Mouse (Mus musculus) ES-E14 (cell line): ENCODE results near the gene Elfn2. TPM values are rescaled to one million over a fixed set of nuclear protein-coding genes. Genes with fewer than 3 reads are reported as not detected.

Source experiments
- DNase-seq: peaks from one replicate; pipeline ENCODE4 v3.0.0-alpha.2; 2013; ENCODE audit warnings: low read depth, low spot score
- H3K27ac ChIP-seq: 2 replicates; pipeline ENCODE4 v1.5.1; 2012; ENCODE audit warnings: low read depth, mild to moderate bottlenecking, low read length, moderate library complexity, mixed read lengths; ENCODE audit not compliant: poor library complexity, insufficient read depth, severe bottlenecking
- H3K36me3 ChIP-seq: 2 replicates; pipeline ENCODE4 v1.6.1; 2012; ENCODE audit warnings: mild to moderate bottlenecking, low read length, moderate library complexity, mixed read lengths; ENCODE audit not compliant: control insufficient read depth, poor library complexity, insufficient read depth, severe bottlenecking
- H3K4me1 ChIP-seq, 2 experiments: fragments of 150-350 bp in 1 of 2; sonication (generic) in 1 of 2; 2 replicates each; pipeline ENCODE4 v1.6.1; 2012; ENCODE audit warnings: low read length in 2 of 2, mild to moderate bottlenecking in 1 of 2, mixed read lengths in 1 of 2; ENCODE audit not compliant: control insufficient read depth in 2 of 2, insufficient read depth in 2 of 2, poor library complexity in 1 of 2
- H3K4me3 ChIP-seq, 2 experiments: fragments of 150-350 bp in 1 of 2; sonication (generic) in 1 of 2; 2 replicates each; pipeline ENCODE4 v1.5.1; 2012; ENCODE audit warnings: low read length in 2 of 2, low read depth in 1 of 2, mild to moderate bottlenecking in 1 of 2, mixed read lengths in 1 of 2; ENCODE audit not compliant: insufficient read depth in 1 of 2, poor library complexity in 1 of 2, severe bottlenecking in 1 of 2
- H3K9ac ChIP-seq: 2 replicates; pipeline ENCODE4 v1.6.1; 2012; ENCODE audit warnings: low read depth, mild to moderate bottlenecking, low read length, mixed read lengths; ENCODE audit not compliant: poor library complexity, insufficient read depth, severe bottlenecking
- H3K9me3 ChIP-seq: fragments of 150-350 bp; sonication (generic); 2 replicates; pipeline ENCODE4 v1.6.1; 2012; ENCODE audit warnings: low read depth, mild to moderate bottlenecking, low read length; ENCODE audit not compliant: control insufficient read depth, insufficient read depth
- CHD2 ChIP-seq: IDR thresholded peaks from 2 replicates; pipeline ENCODE4 v1.6.1; 2014; ENCODE audit warnings: mild to moderate bottlenecking, low read depth, low read length, inconsistent platforms
- HCFC1 ChIP-seq: IDR thresholded peaks from 2 replicates; pipeline ENCODE4 v1.6.1; 2012; ENCODE audit warnings: low read length, inconsistent platforms, borderline replicate concordance; ENCODE audit not compliant: insufficient read depth
- MAFK ChIP-seq: IDR thresholded peaks from 2 replicates; pipeline ENCODE4 v1.6.1; 2014; ENCODE audit warnings: mild to moderate bottlenecking, low read depth, low read length, inconsistent platforms; ENCODE audit not compliant: insufficient read depth
- ZC3H11A ChIP-seq: IDR thresholded peaks from 2 replicates; pipeline ENCODE4 v1.6.1; 2012; ENCODE audit warnings: low read depth, mild to moderate bottlenecking, inconsistent platforms, low read length, borderline replicate concordance
- ZNF384 ChIP-seq: IDR thresholded peaks from 2 replicates; pipeline ENCODE4 v1.6.1; 2012; ENCODE audit warnings: low read depth, low read length, inconsistent platforms
- in situ Hi-C, 2 experiments: fragments of 600-800 bp; cut with MboI; formaldehyde crosslinking; loops; one replicate each; pipeline ENCODE4 v1.15.1; 2025; ENCODE audit warnings: low sequenced_read_pairs in 2 of 2, inconsistent platforms in 1 of 2; ENCODE audit not compliant: unreplicated experiment in 2 of 2
- total RNA-seq: library from RNA; depleted of rRNA; stranded (reverse); fragments of 300-350 nt; gene quantifications from 2 replicates; pipeline ENCODE4 v1.2.3, GENCODE M21; 2012

Elfn2 gene
- total RNA-seq, 1 experiment, result 0.09 TPM

DNA sequence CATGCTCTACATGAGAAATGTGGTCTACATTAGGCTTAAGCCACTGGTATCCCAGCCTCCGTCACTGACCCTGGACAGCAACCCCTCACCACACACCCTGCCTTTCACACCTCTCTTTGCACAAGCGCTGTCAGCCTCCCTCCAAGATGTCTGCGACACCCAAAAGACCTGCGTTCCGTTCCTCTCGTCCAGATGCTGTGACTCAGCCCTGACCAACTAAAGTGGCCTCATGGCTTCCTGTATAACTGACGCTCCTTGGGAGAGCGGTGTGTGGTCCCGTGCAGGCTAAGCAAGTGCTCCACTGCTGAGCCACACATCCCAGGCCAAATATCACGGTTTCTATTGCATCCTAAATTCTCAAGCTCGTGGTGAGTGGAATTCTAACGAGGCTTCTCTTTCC, 22.1 kb upstream of the Elfn2 start:
- Histone ChIP-seq H3K4me3 (no peak overlapping the region), H3K4me1 (0 out of 4 replicates have a peak, but pooled peaks cover 0 to 2% of the 10 kb centered on the region in 2 experiments), H3K36me3 (no peaks in the 10 kb centered on the region), H3K27ac (no peak overlapping the region), H3K9me3 (no peaks in the 10 kb centered on the region), H3K9ac (no peak overlapping the region)
- no peak for DNase-seq
- TF ChIP-seq CHD2 (no peak), MAFK (no peak), ZNF384 (no peak), ZC3H11A (no peak), HCFC1 (no peak)
- in situ Hi-C loops, result loop anchor here in 1 of 2 experiments (10.0 kb wide), 1 partner anchor 116 kb away; no protein-coding TSS in a partner anchor

DNA sequence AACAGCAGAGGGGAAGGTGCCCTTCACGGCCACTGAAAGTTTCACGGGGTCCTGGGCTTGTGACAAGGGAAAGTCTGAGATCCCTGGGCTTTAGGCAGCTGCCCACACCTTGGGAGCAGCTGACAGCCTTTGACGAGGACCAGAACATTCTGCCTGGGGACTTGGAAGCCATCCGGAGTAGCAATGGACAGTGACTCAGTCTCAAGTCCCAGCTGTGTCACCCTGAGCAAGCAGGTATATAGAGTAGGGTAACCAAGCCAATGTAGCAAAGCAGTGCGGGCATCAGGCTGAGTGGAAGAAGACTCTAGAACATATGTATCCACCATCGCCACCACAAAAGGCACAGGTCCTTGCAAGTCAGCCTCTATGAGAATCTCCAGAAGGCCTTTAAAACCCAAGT, 18.6 kb upstream of the Elfn2 start:
- TF ChIP-seq ZNF384, result no peak
- no peak for TF ChIP-seq ZC3H11A
- TF ChIP-seq MAFK, result no peak
- no peak for TF ChIP-seq HCFC1
- TF ChIP-seq CHD2, result no peak
- Histone ChIP-seq H3K36me3 (no peaks in the 10 kb centered on the region), H3K27ac (no peak overlapping the region), H3K9ac (no peak overlapping the region), H3K4me3 (no peak overlapping the region), H3K9me3 (no peaks in the 10 kb centered on the region), H3K4me1 (0 out of 4 replicates have a peak, but pooled peaks cover 0 to 2% of the 10 kb centered on the region in 2 experiments)
- DNase-seq, result no peak
- in situ Hi-C loops, result loop anchor here in 1 of 2 experiments (5.0 kb wide), 1 partner anchor 115 kb away; no protein-coding TSS in a partner anchor

DNA sequence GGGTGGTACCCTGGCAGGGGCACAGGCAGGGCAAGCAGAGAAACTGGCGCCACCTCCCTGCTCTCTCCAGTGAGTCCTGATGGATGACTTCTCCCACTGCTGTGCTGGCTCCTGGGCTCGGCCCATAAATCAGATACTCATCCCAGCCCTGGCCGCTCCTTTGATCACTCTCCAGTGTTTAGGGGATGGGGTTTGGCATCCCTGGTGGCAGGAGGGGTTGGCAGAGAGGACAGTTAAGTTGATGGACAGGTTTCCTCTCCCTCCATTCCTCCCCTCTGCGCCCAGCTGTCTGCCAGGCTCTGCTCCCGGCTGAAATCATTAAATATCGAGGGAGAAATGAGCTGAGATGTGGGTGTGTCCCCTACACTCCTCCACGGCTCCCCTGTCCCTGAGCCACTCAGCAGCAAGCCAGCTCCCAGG, 18.1 kb upstream of the Elfn2 start:
- in situ Hi-C loops, result loop anchor here in 1 of 2 experiments (5.0 kb wide), 1 partner anchor 114 kb away; no protein-coding TSS in a partner anchor
- DNase-seq, result no peak
- TF ChIP-seq CHD2 (no peak), HCFC1 (no peak)
- Histone ChIP-seq H3K4me3 (no peak overlapping the region), H3K27ac (no peak overlapping the region), H3K4me1 (0 out of 4 replicates have a peak, but pooled peaks cover 0 to 2% of the 10 kb centered on the region in 2 experiments), H3K9ac (no peak overlapping the region), H3K36me3 (no peaks in the 10 kb centered on the region), H3K9me3 (no peaks in the 10 kb centered on the region)

DNA sequence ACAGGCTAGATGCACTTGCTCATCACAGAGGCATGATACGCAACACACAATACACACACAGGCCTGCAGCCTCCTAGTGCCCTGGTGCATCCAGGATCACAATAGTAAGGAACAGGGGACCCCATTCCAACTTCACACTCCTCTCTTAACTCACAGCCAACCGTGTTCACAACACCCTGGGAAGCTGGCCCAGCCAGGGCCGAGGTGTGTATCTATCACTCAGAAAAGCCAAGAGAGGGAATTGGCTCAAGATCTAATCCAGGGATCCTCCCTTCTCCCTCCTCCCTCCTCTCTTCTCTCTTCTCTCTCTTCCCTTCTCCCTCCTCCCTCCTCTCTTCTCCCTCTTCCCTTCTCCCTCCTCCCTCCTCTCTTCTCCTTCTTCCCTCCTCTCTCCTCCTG, 17.6 kb upstream of the Elfn2 start:
- Histone ChIP-seq H3K27ac (no peak overlapping the region), H3K9me3 (no peaks in the 10 kb centered on the region)
- in situ Hi-C loops, result loop anchor here in 1 of 2 experiments (5.0 kb wide), 1 partner anchor 114 kb away; no protein-coding TSS in a partner anchor

More for the DNA sequence above, 17.6 kb upstream of the Elfn2 start:
- H3K4me1 ChIP-seq, result 0 out of 4 replicates have a peak, but pooled peaks cover 0 to 2% of the 10 kb centered on the region in 2 experiments
- H3K36me3 ChIP-seq, result no peaks in the 10 kb centered on the region
- no peak overlapping the region for H3K9ac ChIP-seq
- TF ChIP-seq MAFK (no peak), HCFC1 (no peak), CHD2 (no peak), ZNF384 (no peak), ZC3H11A (no peak)
- DNase-seq, result no peak
- no peak overlapping the region for H3K4me3 ChIP-seq
